Mouse (Mus musculus): Measurements from ENCODE around the gene Oas1e.
A peak's percentile ranks its signal among the peaks of the same experiment; 100 is the strongest.
"Not testable (repeated sequence)": the region's sequence is repeated elsewhere in the genome, so short reads cannot be mapped to it uniquely, and the experiment has no call there.

The Oas1e gene

GRCm38 (mm10) chr5:120795480-120796034, at the start of gene Oas1e:
Gene Oas1e (minus strand): TSS chr5:120795530.
- not testable (repeated sequence) for DNase-seq (ENCODE audit: low read depth, low spot score)

GRCm38 (mm10) chr5:120844713-120845112, 49.4 kb upstream of the Oas1e start:
- no peak for DNase-seq (ENCODE audit: low read depth, low spot score)

GRCm38 (mm10) chr5:120836731-120837585, 41.6 kb upstream of the Oas1e start:
- DNase-seq (ENCODE audit: low read depth, low spot score), result peak; percentile 41

DNA sequence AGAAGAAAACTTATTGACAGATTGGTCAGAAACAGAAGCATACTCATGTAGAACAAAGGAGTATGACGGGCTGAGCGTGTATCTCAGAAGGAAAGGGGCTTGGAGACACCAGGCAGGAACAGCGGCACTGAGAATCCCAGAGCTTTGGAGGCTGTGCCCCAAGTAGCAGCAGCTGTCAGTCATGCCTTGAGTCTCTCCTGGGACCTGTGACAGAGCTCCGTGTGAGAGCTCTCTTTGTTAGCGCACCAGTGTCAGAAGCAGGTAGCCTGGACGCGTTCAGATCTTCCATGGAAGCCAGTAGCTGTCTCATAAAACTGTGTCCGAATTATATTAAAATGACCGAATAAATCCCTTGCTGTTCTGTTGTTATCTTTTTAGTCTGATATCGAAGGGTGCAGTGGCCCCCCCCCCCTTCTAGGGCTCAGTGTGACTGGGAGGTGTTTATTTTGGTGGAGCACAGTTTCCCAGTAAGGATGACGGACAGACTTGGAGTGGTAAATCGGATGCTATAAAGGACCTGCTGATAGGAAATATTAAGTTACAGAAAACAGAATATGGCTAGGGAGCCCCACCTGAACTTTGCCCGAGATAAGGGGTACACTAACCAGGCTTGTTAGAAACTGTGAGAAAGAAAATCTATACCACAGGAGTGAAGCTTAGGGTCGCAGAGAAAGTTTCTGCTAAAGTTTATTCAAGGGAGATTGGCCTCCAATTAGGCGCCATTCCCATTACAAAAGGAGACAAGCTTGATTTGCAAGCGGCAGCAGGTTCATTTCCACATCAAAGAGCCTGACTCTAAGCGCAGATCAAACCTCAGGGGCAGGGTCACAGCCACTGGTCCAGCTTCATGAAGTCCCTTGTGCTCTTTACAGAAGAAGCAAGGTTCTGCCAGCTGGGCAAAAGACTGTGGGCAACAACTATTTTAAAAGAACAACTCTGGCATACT, 38.3 kb upstream of the Oas1e start:
- DNase-seq (ENCODE audit: low read depth, low spot score), result no peak

DNA sequence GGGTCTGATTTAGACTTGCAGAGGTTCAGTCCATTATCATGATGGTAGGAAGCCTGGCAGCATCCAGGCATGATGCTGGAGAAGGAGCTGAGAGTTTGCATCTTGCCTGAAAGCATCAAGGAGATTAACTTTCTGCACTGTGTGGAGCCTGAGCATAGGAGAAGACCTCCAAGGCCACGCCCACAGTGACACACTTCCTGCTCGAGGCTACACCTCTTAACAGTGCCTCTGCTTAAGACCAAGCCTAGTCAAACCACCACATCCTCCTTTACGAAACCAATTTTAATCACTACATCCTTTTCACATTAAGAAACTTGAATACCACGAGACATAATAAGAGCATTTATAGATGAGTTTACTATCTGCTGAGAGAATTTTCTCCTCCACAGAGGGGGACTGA, 35.7 kb upstream of the Oas1e start:
- no peak for DNase-seq (ENCODE audit: low read depth, low spot score)

DNA sequence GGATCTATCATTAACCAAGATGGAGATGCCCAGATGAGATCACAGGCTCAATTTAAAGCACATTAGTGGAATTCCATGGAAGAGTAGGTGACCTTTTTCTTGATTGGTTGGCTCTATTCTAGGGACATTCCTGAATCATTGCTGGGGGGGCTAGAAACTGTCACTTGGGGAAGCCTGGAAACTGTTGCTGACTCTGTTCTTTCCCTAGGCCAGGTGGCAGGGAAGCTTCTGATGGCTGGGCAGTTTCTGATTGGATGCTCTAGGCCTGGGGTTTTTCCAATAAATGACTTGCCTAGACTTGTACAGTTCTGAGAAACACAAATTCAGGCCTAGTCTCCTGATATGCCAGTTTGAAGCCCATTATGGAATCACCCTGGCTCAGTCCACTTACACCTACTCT, 23.7 kb upstream of the Oas1e start:
- DNase-seq (ENCODE audit: low read depth, low spot score), result no peak

DNA sequence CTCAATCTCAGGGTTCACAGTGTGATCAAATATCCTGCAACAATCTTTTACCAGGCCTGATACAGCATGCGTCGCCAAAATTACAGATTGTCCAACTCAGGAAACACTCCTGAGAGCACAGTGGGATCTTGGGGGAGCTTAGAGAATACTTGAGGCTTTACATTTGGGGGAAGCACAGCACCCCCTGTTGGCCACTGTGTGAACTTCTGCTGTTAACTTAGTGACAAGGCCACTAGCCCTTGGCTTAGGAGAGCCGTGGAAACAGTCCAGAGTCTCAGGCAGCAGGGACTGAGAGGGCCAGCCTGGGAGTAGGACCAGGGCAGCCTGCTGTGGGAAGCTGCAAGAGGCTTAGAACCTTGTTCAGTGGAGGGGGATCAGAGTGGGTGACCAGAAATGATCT, 20.6 kb upstream of the Oas1e start:
- DNase-seq (ENCODE audit: low read depth, low spot score), result no peak

DNA sequence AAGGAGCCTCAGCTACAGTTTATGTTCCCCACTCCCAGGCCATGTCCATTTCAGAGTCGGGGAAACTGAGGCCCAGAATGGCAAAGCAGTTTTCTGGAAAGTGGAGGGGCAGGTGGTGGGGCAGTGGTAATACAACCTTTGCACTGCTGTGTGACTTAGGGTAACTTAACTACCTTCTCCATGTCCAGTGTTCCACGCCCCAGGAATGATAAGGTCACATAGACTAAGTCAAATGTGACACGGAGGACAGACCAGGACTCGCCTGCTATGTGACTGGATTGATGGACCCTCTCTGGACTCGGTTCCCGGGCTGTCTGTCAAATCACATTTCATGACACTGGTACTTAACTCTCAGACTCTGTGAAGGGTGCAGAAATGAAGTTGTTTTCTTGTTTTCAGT, 17.7 kb upstream of the Oas1e start:
- no peak for DNase-seq (ENCODE audit: low read depth, low spot score)

DNA sequence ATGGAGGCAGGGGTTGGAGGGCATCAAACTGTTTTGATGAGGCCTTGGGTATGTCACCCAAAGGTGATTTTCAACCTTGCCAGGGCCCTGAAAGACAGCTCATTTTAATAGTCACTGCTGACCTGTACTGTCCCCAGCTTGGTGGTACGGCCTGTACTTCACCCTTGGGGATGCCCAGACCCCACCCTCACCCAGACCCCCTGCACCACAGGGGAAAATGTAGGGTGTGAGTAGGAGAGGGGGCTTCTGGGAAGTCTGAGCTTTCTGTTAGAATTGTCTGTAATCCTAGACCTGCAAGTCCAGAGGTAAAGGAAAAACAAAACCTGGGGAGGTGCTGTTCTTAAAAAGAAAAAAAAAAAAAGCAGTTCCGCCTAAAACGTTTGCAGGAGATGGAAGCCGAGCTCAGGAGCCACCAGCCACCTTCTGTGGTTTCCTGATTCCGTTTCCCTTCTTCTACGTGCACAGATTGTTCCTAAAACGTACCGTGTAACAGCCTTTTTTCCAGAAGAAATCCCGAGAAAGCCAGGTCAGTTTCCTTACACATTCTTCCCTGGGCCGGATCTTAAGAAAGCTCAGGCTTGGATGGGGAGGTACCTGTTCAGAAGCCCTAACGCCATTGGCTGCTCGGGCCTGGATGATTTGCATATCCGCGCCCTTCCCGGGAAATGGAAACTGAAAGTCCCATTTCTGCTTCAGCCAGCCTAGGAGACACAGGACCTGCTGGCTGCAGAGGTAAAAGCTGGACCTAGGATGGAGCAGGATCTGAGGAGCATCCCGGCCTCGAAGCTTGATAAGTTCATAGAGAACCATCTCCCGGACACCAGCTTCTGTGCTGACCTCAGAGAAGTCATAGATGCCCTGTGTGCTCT, 16.9 kb upstream of the Oas1e start, which contains the start of gene Oas1c:
Gene Oas1c, minus strand, starts transcription at position 564 of the 869 bp plus-strand sequence.
- DNase-seq (ENCODE audit: low read depth, low spot score), result peak; percentile 51

GRCm38 (mm10) chr5:120809171-120809570, 13.8 kb upstream of the Oas1e start:
- no peak for DNase-seq (ENCODE audit: low read depth, low spot score)

DNA sequence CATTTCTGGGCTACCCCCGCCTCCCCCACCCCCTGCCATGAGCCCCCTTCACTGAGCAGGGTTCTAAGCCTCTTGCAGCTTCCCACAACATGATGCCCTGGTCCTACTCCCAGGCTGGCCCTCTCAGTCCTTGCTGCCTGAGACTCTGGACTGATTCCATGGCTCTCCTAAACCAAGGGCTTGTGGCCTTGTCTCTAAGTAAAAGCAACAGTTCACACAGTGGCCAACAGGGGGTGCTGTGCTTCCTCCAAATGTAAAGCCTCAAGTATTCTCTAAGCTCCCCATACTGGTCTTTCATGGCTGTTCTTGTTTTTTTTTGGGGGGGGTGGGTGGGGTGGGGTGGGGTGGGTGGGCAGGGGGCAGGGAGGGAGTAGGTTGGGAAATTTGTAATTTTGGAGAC, 11.1 kb upstream of the Oas1e start:
- DNase-seq (ENCODE audit: low read depth, low spot score), result peak; percentile 36

DNA sequence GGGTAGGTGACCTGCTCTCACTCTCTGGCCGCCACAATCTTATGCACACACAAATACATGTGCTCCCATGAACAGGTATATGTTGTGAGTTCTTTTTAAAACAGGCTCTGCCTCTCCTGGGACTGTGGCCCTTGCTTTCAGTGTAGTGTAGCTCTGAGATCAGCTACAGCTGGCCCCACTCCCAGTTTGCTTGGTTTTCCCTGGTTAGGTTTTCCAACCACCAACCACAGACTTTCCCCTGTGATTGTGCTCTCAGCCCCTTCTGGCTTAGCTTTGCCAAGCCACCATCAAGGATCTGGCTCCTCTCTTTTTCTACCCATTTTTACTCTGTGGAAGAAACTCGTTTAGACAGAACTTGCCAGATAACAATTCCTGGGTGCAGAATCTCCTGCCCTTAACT, 8.3 kb upstream of the Oas1e start:
- DNase-seq (ENCODE audit: low read depth, low spot score), result no peak

- DNase-seq (ENCODE audit: low read depth, low spot score), result not testable (repeated sequence)
These were observed 3.6 kb upstream of the Oas1e start for GRCm38 (mm10) chr5:120798943-120799342.

- DNase-seq (ENCODE audit: low read depth, low spot score), result not testable (repeated sequence)
These were observed 2.8 kb upstream of the Oas1e start for GRCm38 (mm10) chr5:120798147-120798546.

- peak; percentile 24 for DNase-seq (ENCODE audit: low read depth, low spot score)
These were observed 2.3 kb downstream of the Oas1e start for GRCm38 (mm10) chr5:120793043-120793442.

GRCm38 (mm10) chr5:120787042-120787441, 8.3 kb downstream of the Oas1e start:
- DNase-seq (ENCODE audit: low read depth, low spot score), result no peak

- no peak for DNase-seq (ENCODE audit: low read depth, low spot score)
These were observed 12.9 kb downstream of the Oas1e start for GRCm38 (mm10) chr5:120782446-120782845.

GRCm38 (mm10) chr5:120781646-120782045, 13.7 kb downstream of the Oas1e start:
- no peak for DNase-seq (ENCODE audit: low read depth, low spot score)

DNA sequence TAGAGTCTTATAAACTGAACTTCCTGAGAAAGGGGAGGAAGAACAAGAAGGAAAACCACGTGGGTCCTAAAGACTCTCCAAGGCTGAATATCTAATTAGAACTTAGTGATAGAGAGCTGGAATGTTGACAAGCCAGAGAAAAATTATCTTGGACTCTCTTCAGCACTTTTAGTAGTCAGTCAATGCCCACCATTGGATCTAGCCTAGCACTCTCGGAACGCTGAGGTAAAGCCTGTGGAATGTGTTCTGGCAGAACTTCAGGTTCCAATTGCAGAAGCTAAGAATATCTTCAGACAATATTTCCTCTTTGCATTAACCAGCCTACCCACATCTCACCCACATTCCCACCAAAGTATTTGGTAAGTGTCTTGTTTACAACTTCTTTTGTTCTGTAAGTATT, 15.4 kb downstream of the Oas1e start:
- no peak for DNase-seq (ENCODE audit: low read depth, low spot score)

GRCm38 (mm10) chr5:120778941-120779340, 16.4 kb downstream of the Oas1e start:
- DNase-seq (ENCODE audit: low read depth, low spot score), result no peak

- no peak for DNase-seq (ENCODE audit: low read depth, low spot score)
These were observed 17.9 kb downstream of the Oas1e start, which contains the start of gene Oas3 for GRCm38 (mm10) chr5:120777478-120777877. Gene Oas3 (minus strand): TSS chr5:120777661.
